Mouse (Mus musculus) granulocyte monocyte progenitor cell, adult 5-6 weeks (primary cell): ENCODE measurements around the gene Dio1. TPM values are rescaled to one million over a fixed set of nuclear protein-coding genes. Genes with fewer than 3 reads are reported as not detected.
A peak's percentile ranks its signal among the peaks of the same experiment; 100 is the strongest.

Experiments
- ATAC-seq: replicated peaks from 2 replicates; pipeline ENCODE4 v1.8.0; 2016; ENCODE audit warnings: mild to moderate bottlenecking, moderate TSS enrichment, inconsistent platforms; ENCODE audit not compliant: poor library complexity, severe bottlenecking
- total RNA-seq, 2 experiments: library from RNA; stranded (forward) in 1 of 2; stranded (reverse) in 1 of 2; fragments of 200-712, 200-1000 nt in 1 of 2; fragments of >200 nt in 1 of 2; fragmentation: Nextera tagmentation in 1 of 2; gene quantifications; 2 replicates each; pipeline ENCODE4 v1.2.3; 2014 to 2017

The Dio1 gene
- total RNA-seq (2014; fragmentation: Nextera tagmentation) = not detected in 2 replicates
- total RNA-seq (2017) = not detected in 2 replicates

DNA sequence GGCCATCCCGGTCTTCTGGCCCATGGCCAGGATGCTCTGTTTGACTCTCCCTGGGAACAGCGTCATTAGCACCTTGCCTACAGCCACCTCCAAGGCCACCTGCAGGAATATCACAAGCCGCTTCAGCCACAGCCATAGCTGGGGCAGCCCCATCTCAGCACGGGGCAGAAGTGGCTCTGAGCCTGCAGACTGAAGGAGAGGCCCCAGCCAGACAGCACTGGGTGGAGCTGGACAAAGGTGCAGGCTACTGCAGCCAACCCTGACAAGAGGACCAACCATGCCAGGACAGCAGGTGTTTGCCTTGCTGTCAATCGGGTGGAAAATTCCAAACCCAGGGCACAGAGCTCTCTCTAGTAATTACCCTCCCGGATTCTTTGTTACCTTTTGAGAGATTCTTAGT lies at the start of gene Dio1:
Gene Dio1, minus strand, starts transcription at position 204 of the 400 bp plus-strand sequence.
- ATAC-seq = no peak

DNA sequence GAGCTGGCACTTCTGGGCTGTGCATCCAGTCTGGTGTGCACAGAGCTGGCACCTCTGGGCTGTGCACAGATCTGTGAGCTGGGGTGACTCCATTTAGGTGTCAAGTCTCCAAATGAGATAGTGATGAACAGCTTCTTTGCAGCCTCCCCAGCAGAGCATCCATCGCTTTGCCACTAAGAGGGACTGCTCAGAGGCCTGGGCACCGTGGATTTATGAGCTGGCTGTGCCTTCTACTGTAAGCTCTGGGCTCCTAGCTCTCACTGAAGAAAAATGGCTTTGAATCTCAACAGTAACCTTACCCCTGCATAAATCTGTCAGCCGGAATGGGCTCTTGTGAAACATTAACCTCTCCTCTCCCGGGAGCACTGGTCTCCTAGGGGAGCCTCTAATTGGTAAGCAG lies 47.6 kb upstream of the Dio1 start:
- no peak for ATAC-seq

DNA sequence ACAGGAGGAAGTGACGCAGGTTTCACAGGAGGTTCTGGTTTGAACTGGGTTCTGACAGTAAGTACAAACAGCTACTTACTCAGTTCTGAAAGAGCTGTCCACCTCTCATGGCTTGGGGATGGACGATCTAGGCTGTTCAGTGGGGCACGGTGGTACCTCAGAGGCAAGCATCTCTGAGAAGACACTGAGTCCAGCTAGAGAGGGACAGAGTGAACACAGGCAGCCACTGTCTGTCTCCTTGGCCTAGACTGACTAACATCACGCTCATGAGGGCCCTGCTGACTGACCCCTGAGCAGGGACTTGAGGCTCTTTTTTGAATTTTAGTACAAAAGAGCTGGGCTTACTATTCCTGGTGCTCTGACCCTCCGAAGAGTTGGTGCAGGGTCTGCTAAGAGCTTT lies 47.2 kb upstream of the Dio1 start:
- no peak for ATAC-seq

DNA sequence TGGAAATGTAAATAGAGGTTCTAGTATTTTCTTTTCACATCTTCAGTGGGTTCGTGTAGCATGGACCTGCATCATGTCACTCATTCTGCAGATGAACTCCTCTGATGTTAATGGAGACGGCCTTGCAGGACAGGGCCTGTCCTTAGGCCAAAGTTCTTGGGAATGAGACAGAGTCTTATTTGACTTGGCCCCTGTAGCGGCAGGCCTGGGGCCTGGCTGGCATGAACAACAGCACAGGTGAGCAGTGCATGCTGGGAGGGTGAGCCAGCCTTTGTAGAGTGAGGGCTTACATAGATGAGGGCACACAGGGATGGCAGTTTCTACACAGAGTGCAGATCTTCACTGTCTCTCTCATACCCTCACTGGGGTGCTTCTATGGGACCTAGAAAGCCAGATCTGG lies 46.6 kb upstream of the Dio1 start:
- ATAC-seq = no peak

DNA sequence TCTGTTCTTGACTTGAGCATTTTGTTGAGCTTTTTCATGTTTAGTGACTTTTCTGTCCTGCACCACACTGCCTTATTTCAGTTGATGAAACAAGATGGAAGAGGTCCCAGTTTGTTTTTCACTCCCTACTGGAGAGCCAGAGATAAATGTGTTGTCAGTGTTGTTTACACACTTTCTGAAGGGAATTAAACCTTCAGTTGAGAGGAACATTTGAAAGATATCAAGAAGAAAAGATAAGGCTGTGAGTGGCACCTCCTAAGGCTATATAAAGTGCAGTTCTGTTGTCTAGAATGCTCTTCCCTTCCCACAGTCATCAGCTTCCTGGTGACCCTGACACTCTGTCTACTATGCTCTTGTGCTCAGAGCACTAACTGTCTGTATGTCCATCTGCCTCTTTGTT lies 44.4 kb upstream of the Dio1 start:
- no peak for ATAC-seq

GRCm38 (mm10) chr4:107349311-107350008 lies 42.5 kb upstream of the Dio1 start:
- peak; percentile 65 for ATAC-seq

- ATAC-seq = no peak
Observed at GRCm38 (mm10) chr4:107348529-107349310, 41.8 kb upstream of the Dio1 start.

DNA sequence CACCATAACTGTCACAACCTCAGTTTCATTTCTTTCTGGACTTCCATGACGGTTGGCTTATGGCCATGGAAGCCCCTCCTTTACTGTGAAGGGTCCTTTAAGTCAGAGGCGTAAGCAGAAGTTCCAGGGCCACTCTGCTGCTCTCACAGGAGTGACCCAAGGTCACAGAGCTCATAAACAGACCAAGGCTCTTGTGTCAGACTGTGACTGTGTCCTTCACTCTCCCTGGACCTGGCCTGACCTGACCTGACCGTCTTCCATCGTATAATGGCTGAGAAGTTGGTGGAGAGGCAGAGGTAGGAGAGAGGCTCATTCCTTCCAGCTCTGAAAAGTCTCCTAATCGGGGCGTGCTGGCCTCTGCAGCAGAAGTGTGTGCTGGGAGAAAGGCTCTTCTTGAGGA lies 40.3 kb upstream of the Dio1 start:
- no peak for ATAC-seq

DNA sequence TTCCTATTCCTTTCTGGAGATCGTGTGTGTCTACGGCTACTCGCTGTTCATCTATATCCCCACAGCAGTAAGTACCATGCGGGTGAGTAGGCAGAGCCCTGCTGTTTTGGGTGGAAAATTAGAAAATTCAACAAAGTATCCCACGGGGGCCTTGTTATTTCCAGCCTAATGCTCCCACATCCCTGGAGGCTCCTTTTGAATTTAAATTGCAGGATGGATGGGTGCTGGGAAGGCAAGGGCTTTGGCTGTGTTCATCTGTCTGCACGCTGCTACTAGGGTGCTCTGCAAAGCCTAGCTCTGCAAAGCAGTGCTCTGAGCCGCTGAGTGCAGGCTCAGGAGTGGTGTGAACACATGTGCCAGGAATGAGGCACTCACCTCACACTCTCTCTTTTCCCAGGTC lies 37.6 kb upstream of the Dio1 start:
- no peak for ATAC-seq

DNA sequence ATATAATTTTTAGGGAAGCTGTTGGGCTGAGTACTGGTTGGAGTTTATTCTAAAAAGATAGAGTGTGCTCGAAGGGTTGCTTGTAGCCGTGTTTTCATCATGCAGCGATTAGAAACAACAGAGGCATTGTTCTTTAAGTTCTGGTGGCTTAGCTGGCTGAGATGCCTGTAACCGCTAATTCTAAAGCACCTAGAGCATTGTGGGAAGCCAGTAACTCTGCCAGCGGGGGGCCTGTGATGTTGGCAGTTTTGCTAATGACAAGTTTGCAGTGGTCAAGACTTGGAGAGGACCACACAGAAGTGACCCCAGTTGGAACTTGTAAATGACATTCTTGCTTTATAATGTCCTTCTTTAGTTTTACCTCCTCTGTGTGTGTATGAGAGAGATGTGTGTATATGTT lies 34.4 kb upstream of the Dio1 start:
- no peak for ATAC-seq

GRCm38 (mm10) chr4:107337455-107337854 lies 30.5 kb upstream of the Dio1 start:
- ATAC-seq = no peak

- no peak for ATAC-seq
Observed at GRCm38 (mm10) chr4:107336356-107336755, 29.4 kb upstream of the Dio1 start.

DNA sequence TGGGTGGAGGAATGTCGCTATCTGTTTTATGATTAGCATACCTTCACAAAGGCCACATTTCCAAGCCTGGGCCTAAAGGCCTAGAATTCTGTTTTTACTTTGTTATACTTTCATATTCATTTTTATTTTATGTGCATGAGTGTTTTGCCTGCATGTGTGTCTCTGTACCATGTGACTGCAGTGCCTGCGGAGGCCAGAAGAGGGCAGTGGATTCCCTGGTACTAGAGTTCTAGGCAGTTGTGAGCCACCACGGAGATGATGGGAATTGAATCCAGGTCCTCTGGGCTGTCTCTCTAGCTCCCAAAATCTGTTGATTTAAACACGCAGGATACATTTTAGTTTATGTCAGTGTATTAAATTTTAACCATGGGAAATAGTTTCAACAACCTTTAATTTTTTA lies 26.5 kb upstream of the Dio1 start:
- ATAC-seq = no peak

- ATAC-seq = no peak
Observed at GRCm38 (mm10) chr4:107328530-107328929, 21.6 kb upstream of the Dio1 start.

DNA sequence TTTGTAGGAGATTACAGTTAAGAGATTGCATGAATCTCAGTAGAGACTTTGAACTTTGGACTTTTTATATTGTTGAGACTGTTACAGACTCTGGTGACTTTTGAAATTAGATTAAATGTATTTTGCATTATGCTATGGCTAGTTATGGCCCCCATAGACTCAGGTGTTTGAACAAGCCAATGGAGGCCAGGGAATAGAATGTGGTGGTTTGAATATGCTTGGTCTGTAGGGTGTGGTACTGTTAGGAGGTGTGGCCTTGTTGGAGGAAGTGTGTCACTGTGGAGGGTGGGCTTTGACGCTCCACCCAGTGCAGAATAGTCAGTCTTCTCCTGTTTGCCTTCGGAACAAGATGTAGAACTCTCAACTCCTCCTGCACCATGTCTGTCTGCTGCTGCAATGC lies 16.1 kb upstream of the Dio1 start:
- ATAC-seq = no peak

DNA sequence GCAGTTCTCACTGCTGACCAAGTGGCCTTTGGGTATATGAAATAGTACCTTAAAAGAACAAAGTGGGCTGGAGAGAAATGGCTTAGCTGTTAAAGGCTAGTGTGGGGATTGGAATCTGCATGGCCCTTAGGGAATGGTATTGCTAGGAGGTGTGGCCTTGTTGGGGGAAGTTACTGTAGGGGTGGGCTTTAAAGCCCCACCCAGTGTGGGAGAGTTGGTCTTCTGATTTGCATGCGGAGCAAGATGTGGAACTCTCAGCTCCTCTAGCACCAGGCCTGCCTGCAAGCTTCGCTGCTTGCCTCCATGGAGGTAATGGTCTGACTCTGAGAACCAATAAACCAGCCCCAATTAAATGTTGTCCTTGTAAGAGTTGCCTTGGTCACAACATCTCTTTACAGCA lies 14.1 kb upstream of the Dio1 start:
- ATAC-seq = no peak

GRCm38 (mm10) chr4:107318646-107319045 lies 11.7 kb upstream of the Dio1 start:
- ATAC-seq = no peak

- no peak for ATAC-seq
Observed at GRCm38 (mm10) chr4:107314479-107314805, 7.5 kb upstream of the Dio1 start.

GRCm38 (mm10) chr4:107313690-107314478 lies 6.9 kb upstream of the Dio1 start, which contains the start of gene Yipf1:
TSS of gene Yipf1 (plus strand) at chr4:107314363.
- ATAC-seq = peak; percentile 97

DNA sequence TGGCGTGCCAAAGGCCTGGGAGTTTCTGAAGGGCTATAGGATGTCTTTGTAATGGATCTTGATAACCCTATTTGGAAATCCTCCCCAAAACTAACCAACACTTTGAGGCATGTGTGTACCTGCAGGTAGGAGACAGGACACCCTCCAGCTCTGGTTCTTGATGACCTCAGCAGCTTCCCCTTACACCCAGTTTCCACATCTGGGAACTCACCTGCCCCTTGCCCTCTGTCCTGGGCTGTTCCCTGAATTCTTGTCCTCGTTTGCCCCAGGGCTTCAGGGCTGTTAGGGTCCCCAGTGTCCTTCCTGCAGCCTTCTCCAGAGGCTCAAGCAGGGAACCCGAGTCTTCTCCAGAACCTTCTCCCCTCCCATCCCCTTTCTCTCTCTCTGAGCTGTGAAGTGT lies 3.4 kb downstream of the Dio1 start:
- ATAC-seq = no peak

DNA sequence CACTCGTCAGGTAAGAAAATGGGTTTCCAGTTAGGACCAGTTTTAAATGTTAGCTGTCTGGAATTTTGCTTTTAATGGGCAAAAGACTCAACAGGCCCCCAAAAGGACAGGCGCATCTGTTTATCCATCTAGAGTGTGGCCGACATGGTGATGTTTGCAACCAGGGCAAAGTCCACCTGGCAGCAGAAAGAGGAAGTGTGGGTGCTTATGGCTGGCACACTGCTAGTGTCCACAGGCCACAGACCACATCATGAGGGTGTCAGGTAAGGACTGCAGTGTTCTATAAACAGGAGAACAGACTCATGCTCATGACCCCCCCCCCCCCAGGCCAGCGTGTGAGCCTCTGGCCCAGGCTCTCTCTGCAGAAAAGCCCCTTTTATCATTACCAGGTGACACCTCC lies 4.1 kb downstream of the Dio1 start:
- peak; percentile 70 for ATAC-seq
